Mouse (Mus musculus) forebrain, embryonic 11.5 days (tissue): Measurements from ENCODE around the gene Mettl6. TPM values are rescaled to one million over a fixed set of nuclear protein-coding genes. Genes with fewer than 3 reads are reported as not detected.
"Not testable (repeated sequence)": the region's sequence is repeated elsewhere in the genome, so short reads cannot be mapped to it uniquely, and the experiment has no call there.

ENCODE experiments used
- ATAC-seq: fragments of 200-750 bp; cut with Nextera tagmentation; replicated peaks from 2 replicates; pipeline ENCODE4 v1.8.0; 2017; ENCODE audit warnings: moderate TSS enrichment; ENCODE audit not compliant: low FRiP score
- DNase-seq: peaks from one replicate; pipeline ENCODE4 v3.0.0-alpha.2; 2017; ENCODE audit warnings: low spot score
- H3K27ac ChIP-seq: fragments of 300-500 bp; sonication (generic); 2 replicates; pipeline ENCODE4 v1.5.1; 2014; ENCODE audit warnings: low read depth, low read length
- H3K27me3 ChIP-seq: fragments of 300-500 bp; sonication (generic); 2 replicates; pipeline ENCODE4 v1.6.1; 2014; ENCODE audit warnings: mild to moderate bottlenecking, low read length, mixed read lengths; ENCODE audit not compliant: control insufficient read depth, insufficient read depth
- H3K36me3 ChIP-seq: fragments of 300-500 bp; sonication (generic); 2 replicates; pipeline ENCODE4 v1.6.1; 2014; ENCODE audit warnings: mild to moderate bottlenecking, low read length, moderate library complexity, mixed read lengths; ENCODE audit not compliant: control insufficient read depth, insufficient read depth
- H3K4me1 ChIP-seq: fragments of 300-500 bp; sonication (generic); replicated peaks from 2 replicates; pipeline ENCODE4 v1.6.1; 2014; ENCODE audit warnings: low read length, mixed read lengths; ENCODE audit not compliant: control insufficient read depth, insufficient read depth
- H3K4me2 ChIP-seq: fragments of 300-500 bp; sonication (generic); 2 replicates; pipeline ENCODE4 v1.6.1; 2014; ENCODE audit warnings: low read depth, mild to moderate bottlenecking, low read length, moderate library complexity, mixed read lengths; ENCODE audit not compliant: severe bottlenecking
- H3K4me3 ChIP-seq: fragments of 300-500 bp; sonication (generic); 2 replicates; pipeline ENCODE4 v1.5.1; 2014; ENCODE audit warnings: low read depth, low read length
- H3K9ac ChIP-seq: fragments of 300-500 bp; sonication (generic); 2 replicates; pipeline ENCODE4 v1.6.1; 2014; ENCODE audit warnings: low read length
- H3K9me3 ChIP-seq: fragments of 300-500 bp; sonication (generic); 2 replicates; pipeline ENCODE4 v1.6.1; 2016; ENCODE audit warnings: low read length, mixed read lengths; ENCODE audit not compliant: control insufficient read depth
- WGBS: fragments of 180-500 bp; shearing (Covaris S2); extraction: QIAGEN DNeasy Blood & Tissue Kit; methylation state at CpG from one replicate; pipeline ENCODE4 v1.1.7; 2014; 5-methylcytosine and 5-hydroxymethylcytosine counted together
- polyA plus RNA-seq: library from polyadenylated mRNA; unstranded; fragments of >200 nt; fragmentation: Nextera tagmentation; extraction: Ambion mirVana; gene quantifications from 2 replicates; pipeline ENCODE4 v1.2.1, GENCODE M21; 2014

Gene Mettl6
- polyA plus RNA-seq, 1 experiment from 2014 or later = 89.8 TPM

- no peak overlapping the region for H3K27ac ChIP-seq
- DNase-seq = no peak
These were observed 32.0 kb downstream of the Mettl6 start for GRCm38 (mm10) chr14:31462886-31463285.

GRCm38 (mm10) chr14:31462226-31462625 is 32.6 kb downstream of the Mettl6 start:
- not testable (repeated sequence) for ATAC-seq, H3K9ac ChIP-seq, H3K4me1 ChIP-seq, H3K36me3 ChIP-seq, H3K27me3 ChIP-seq, H3K9me3 ChIP-seq, DNase-seq, H3K4me2 ChIP-seq, H3K4me3 ChIP-seq, H3K27ac ChIP-seq
- 69% methylated on average over 5 of the region's 5 CpGs for WGBS

More at GRCm38 (mm10) chr14:31462886-31463285, 32.0 kb downstream of the Mettl6 start:
- H3K4me3 ChIP-seq = no peak overlapping the region
- H3K36me3 ChIP-seq = no peaks in the 10 kb centered on the region
- no peak overlapping the region for H3K9ac ChIP-seq
- ATAC-seq = no peak
- no peaks in the 10 kb centered on the region for H3K9me3 ChIP-seq
- H3K4me1 ChIP-seq = no peaks in the 10 kb centered on the region
- H3K4me2 ChIP-seq = no peak overlapping the region
- 68% methylated on average over 6 of the region's 6 CpGs for WGBS
- H3K27me3 ChIP-seq = no peaks in the 10 kb centered on the region

GRCm38 (mm10) chr14:31458006-31458405 is 36.8 kb downstream of the Mettl6 start:
- ATAC-seq = no peak
- Histone ChIP-seq H3K4me2 (no peak overlapping the region), H3K4me3 (no peak overlapping the region), H3K36me3 (no peaks in the 10 kb centered on the region), H3K27me3 (no peaks in the 10 kb centered on the region), H3K9ac (no peak overlapping the region), H3K9me3 (no peaks in the 10 kb centered on the region), H3K27ac (no peak overlapping the region), H3K4me1 (no peaks in the 10 kb centered on the region)
- WGBS = 88% methylated on average over 12 of the region's 12 CpGs
- no peak for DNase-seq

GRCm38 (mm10) chr14:31456064-31456721 is 38.6 kb downstream of the Mettl6 start:
- H3K4me2 ChIP-seq = no peak overlapping the region
- ATAC-seq (no peak), DNase-seq (no peak)
- H3K4me1 ChIP-seq = no peaks in the 10 kb centered on the region
- H3K27me3 ChIP-seq = no peaks in the 10 kb centered on the region
- WGBS = 90% methylated on average over 6 of the region's 6 CpGs
- no peaks in the 10 kb centered on the region for H3K9me3 ChIP-seq
- no peak overlapping the region for H3K9ac ChIP-seq
- no peak overlapping the region for H3K4me3 ChIP-seq
- no peaks in the 10 kb centered on the region for H3K36me3 ChIP-seq
- no peak overlapping the region for H3K27ac ChIP-seq

GRCm38 (mm10) chr14:31454849-31455566 is 39.8 kb downstream of the Mettl6 start:
- Histone ChIP-seq H3K9ac (no peak overlapping the region), H3K4me2 (no peak overlapping the region), H3K27ac (no peak overlapping the region), H3K9me3 (no peaks in the 10 kb centered on the region), H3K36me3 (no peaks in the 10 kb centered on the region), H3K27me3 (no peaks in the 10 kb centered on the region), H3K4me1 (no peaks in the 10 kb centered on the region), H3K4me3 (no peak overlapping the region)
- DNase-seq = no peak
- 87% methylated on average over 8 of the region's 8 CpGs for WGBS
- no peak for ATAC-seq

- not testable (repeated sequence) for ATAC-seq, H3K36me3 ChIP-seq, DNase-seq, H3K4me3 ChIP-seq, H3K27me3 ChIP-seq, H3K4me2 ChIP-seq, H3K9me3 ChIP-seq, H3K9ac ChIP-seq, H3K4me1 ChIP-seq, H3K27ac ChIP-seq
- 71% methylated on average over 12 of the region's 12 CpGs for WGBS
These were observed 40.9 kb downstream of the Mettl6 start for GRCm38 (mm10) chr14:31453946-31454345.

- no peak overlapping the region for H3K4me2 ChIP-seq
- ATAC-seq (no peak), DNase-seq (no peak)
- WGBS = 78% methylated on average over 5 of the region's 5 CpGs
- no peak overlapping the region for H3K9ac ChIP-seq
- no peaks in the 10 kb centered on the region for H3K36me3 ChIP-seq
- no peak overlapping the region for H3K4me3 ChIP-seq
- H3K9me3 ChIP-seq = no peaks in the 10 kb centered on the region
- no peaks in the 10 kb centered on the region for H3K27me3 ChIP-seq
- H3K27ac ChIP-seq = no peak overlapping the region
- H3K4me1 ChIP-seq = no peaks in the 10 kb centered on the region
These were observed 45.8 kb downstream of the Mettl6 start for GRCm38 (mm10) chr14:31448994-31449393.

- Histone ChIP-seq H3K27ac (no peak overlapping the region), H3K9ac (no peak overlapping the region), H3K4me1 (no peaks in the 10 kb centered on the region), H3K9me3 (no peaks in the 10 kb centered on the region), H3K4me3 (no peak overlapping the region), H3K36me3 (no peaks in the 10 kb centered on the region), H3K27me3 (no peaks in the 10 kb centered on the region), H3K4me2 (no peak overlapping the region)
- no peak for ATAC-seq
- DNase-seq = no peak
- WGBS = 74% methylated on average over 6 of the region's 6 CpGs
These were observed 51.2 kb downstream of the Mettl6 start for GRCm38 (mm10) chr14:31443616-31444015.

- DNase-seq (no peak), ATAC-seq (no peak)
- Histone ChIP-seq H3K27ac (no peak overlapping the region), H3K4me3 (no peak overlapping the region), H3K36me3 (no peaks in the 10 kb centered on the region), H3K9ac (no peak overlapping the region), H3K27me3 (no peaks in the 10 kb centered on the region), H3K9me3 (no peaks in the 10 kb centered on the region), H3K4me2 (no peak overlapping the region), H3K4me1 (peaks cover 3% of the 10 kb centered on the region; the same call in 1 of the 2 replicates)
- WGBS = 85% methylated on average over 6 of the region's 6 CpGs
These were observed 54.1 kb downstream of the Mettl6 start for GRCm38 (mm10) chr14:31440725-31441124.
